Mouse (Mus musculus): ENCODE results near the gene Ciz1.

DNA sequence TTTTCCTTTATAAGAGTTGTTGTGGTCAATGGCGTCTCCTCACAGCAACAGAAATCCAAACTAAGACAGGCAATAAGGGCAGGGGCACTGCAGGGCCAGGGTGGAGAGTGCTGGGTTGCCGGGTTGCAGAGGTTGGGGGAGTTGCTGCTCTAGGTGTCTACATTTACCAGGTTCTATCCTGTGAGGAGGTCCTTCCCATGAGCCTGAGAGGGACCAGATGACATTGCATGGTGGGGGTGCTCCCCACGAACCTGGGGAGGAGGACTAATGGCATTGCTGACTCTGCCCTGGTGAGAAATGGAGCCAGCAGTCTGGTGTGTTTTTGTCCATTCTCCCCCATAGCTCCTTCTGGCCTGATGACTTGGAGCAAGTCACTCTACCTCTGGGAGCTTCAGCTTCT is 5.6 kb downstream of the Ciz1 start:
- TF ChIP-seq CTCF (IDR thresholded peaks at IDR 0.05; ENCODE audit: borderline replicate concordance, extremely low read depth, insufficient read depth, insufficient read length) (no peak), POLR2A (IDR thresholded peaks at IDR 0.05; ENCODE audit: borderline replicate concordance, extremely low read depth, insufficient read depth, insufficient read length, poor library complexity, severe bottlenecking) (no peak)

Data from brain, embryonic 14.5 days (tissue).